Mouse (Mus musculus) hindbrain, embryonic 16.5 days (tissue): ENCODE measurements around the gene Slc25a28. TPM values are rescaled to one million over a fixed set of nuclear protein-coding genes. Genes with fewer than 3 reads are reported as not detected.

Experiments used
- ATAC-seq: fragments of 200-750 bp; cut with Nextera tagmentation; 2 replicates; pipeline ENCODE4 v1.8.0; 2017; ENCODE audit warnings: moderate TSS enrichment, moderate library complexity
- H3K27ac ChIP-seq: fragments of 300-500 bp; sonication (generic); 2 replicates; pipeline ENCODE4 v1.5.1; 2014; ENCODE audit warnings: low read depth, mild to moderate bottlenecking, control low read depth, low read length, moderate library complexity
- H3K27me3 ChIP-seq: fragments of 300-500 bp; sonication (generic); replicated peaks from 2 replicates; pipeline ENCODE4 v1.6.1; 2014; ENCODE audit warnings: low read length; ENCODE audit not compliant: control insufficient read depth, insufficient read depth
- H3K36me3 ChIP-seq: fragments of 300-500 bp; sonication (generic); 2 replicates; pipeline ENCODE4 v1.6.1; 2014; ENCODE audit warnings: mild to moderate bottlenecking, low read length, moderate library complexity, mixed read lengths; ENCODE audit not compliant: control insufficient read depth, insufficient read depth
- H3K4me1 ChIP-seq: fragments of 300-500 bp; sonication (generic); 2 replicates; pipeline ENCODE4 v1.6.1; 2014; ENCODE audit warnings: low read depth, low read length; ENCODE audit not compliant: control insufficient read depth, insufficient read depth
- H3K4me2 ChIP-seq: fragments of 300-500 bp; sonication (generic); 2 replicates; pipeline ENCODE4 v1.6.1; 2014; ENCODE audit warnings: mild to moderate bottlenecking, low read length, control low read depth, moderate library complexity
- H3K4me3 ChIP-seq: fragments of 300-500 bp; sonication (generic); 2 replicates; pipeline ENCODE4 v1.5.1; 2014; ENCODE audit warnings: mild to moderate bottlenecking, low read length, control low read depth, moderate library complexity
- H3K9ac ChIP-seq: fragments of 300-500 bp; sonication (generic); 2 replicates; pipeline ENCODE4 v1.6.1; 2014; ENCODE audit warnings: low read depth, mild to moderate bottlenecking, control low read depth, low read length, moderate library complexity
- H3K9me3 ChIP-seq: fragments of 300-500 bp; sonication (generic); 2 replicates; pipeline ENCODE4 v1.6.1; 2014; ENCODE audit warnings: mild to moderate bottlenecking, low read length, moderate library complexity; ENCODE audit not compliant: control insufficient read depth
- WGBS: fragments of 180-500 bp; shearing (Covaris S2); extraction: QIAGEN DNeasy Blood & Tissue Kit; methylation state at CpG from one replicate; pipeline ENCODE4 v1.1.7; 2014; 5-methylcytosine and 5-hydroxymethylcytosine counted together
- polyA plus RNA-seq: library from polyadenylated mRNA; unstranded; fragments of >200 nt; fragmentation: Nextera tagmentation; extraction: Ambion mirVana; gene quantifications from 2 replicates; pipeline ENCODE4 v1.2.1, GENCODE M21; 2015

The Slc25a28 gene
- polyA plus RNA-seq, result 14.6 and 15.2 TPM in 2 replicates

DNA sequence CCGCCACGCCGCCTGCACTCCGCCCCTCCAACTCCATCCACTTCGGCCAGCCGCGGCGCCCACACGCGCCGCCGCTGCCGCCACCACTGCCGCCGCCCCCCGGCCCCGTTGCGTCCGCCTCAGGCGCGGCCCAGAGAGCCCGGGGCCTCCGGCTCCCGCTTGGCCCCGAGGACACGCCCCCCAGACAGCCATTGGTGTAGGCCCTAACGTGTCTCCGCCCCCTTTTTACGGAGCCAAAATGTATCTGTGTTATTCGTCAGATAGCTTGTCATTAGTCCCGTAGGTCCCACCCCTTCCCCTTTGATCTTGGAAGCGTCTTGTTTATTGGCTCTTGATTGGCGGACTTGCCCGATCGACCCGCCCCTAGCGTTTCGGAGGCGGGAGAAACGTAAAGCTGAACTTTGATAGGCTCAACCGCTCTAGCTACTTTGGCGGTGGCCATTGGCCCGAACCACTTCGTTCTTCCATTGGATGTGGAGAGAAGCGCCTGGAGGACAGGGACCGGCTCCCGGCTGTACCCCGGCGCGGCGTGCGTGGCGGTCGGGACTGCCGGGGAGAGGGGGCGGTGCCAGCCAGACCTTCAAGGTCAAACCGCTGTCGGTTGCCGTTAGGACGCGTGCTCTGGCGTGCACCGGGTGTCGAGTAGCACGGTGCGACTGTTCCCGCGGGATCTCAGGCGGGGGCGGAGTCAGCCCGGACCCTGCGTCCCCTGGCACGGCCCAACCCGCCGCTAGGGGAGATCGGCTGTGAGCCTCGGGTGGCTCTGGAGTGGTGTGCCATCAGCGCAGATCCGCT, at the start of gene Slc25a28:
TSS of gene Slc25a28 (minus strand) at position 152 of the 795 bp plus-strand sequence.
- Histone ChIP-seq H3K9ac (peak within 1 kb of the TSS; percentile 98), H3K36me3 (no peaks in the 10 kb centered on the region), H3K27me3 (no peaks in the 10 kb centered on the region), H3K9me3 (no peaks in the 10 kb centered on the region), H3K4me2 (peak within 1 kb of the TSS; percentile 86), H3K4me3 (peak within 1 kb of the TSS; percentile 99), H3K27ac (peak within 1 kb of the TSS; percentile 98), H3K4me1 (peaks cover 17% of the 10 kb centered on the region)
- under 1% methylated on average over 58 of the region's 79 CpGs for WGBS
- peak; percentile 97 for ATAC-seq

DNA sequence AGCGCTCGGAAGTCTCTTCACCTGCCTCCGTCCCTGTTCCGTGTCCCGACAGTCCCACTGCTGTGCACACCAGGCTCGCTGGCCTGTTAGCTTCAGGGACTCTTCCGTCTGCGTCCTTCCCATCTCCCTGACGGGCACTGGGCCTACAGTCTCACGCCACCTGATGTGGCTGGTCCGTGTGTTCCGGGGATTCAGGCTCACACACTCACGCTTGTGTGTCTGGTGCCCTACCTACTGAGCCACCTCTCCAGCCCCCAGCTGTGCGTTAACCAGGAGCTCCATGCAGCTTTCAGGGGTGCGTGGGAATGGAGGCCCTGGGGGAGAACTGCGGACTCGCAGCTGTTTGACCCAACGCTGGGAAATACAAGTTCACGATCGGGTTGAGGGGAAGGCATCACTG, 49.5 kb upstream of the Slc25a28 start:
- 91% methylated on average over 20 of the region's 20 CpGs for WGBS
- H3K4me3 ChIP-seq, result no peak overlapping the region
- H3K27me3 ChIP-seq, result no peaks in the 10 kb centered on the region
- H3K9ac ChIP-seq, result no peak overlapping the region
- H3K9me3 ChIP-seq, result no peaks in the 10 kb centered on the region
- no peak for ATAC-seq
- H3K27ac ChIP-seq, result no peak overlapping the region
- H3K4me2 ChIP-seq, result no peak overlapping the region
- H3K36me3 ChIP-seq, result peaks cover 24% of the 10 kb centered on the region
- H3K4me1 ChIP-seq, result no peaks in the 10 kb centered on the region

DNA sequence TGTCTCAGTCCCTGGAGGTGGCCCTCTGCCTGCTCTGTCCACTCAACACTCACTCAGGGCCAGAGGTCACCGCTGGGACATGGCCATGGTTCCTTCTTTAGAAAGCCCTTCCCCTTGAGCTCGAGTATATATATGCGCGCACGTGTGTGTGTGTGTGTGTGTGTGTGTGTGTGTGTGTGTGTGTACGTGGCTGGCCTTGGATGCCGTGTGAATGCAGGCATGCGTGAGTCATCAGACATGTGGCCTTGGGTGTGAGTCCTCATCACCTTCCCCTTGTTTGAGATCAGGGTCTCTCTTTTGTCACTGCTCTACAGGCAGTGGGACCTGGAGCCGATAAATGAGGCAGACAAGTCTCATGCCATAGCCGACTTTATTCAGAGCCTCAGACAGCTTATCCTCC, 48.8 kb upstream of the Slc25a28 start:
- no peak for ATAC-seq
- H3K27me3 ChIP-seq, result no peaks in the 10 kb centered on the region
- H3K27ac ChIP-seq, result no peak overlapping the region
- H3K4me2 ChIP-seq, result no peak overlapping the region
- no peaks in the 10 kb centered on the region for H3K9me3 ChIP-seq
- peaks cover 25% of the 10 kb centered on the region for H3K36me3 ChIP-seq
- no peak overlapping the region for H3K4me3 ChIP-seq
- no peaks in the 10 kb centered on the region for H3K4me1 ChIP-seq
- whole genome bisulfite sequencing, result 84% methylated on average over 10 of the region's 10 CpGs
- H3K9ac ChIP-seq, result no peak overlapping the region

DNA sequence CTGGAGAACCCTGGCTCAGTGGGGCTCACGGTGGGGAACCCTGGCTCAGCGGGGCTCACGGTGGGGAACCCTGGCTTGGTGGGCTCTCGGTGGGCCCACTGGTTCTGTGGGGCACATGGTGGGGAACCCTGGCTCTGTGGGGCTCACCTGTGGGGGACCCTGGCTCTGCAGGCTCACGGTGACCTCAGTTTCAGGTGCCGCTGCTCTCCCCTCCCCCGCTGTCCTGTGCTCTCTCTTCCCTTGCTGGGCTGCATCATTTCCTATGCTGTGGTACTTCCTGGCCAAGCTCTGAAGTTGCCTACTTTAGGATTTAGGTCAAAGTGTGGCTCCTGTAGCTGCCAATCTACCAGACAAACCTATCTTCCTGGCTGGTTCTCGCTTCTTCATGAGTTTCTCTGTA, 48.2 kb upstream of the Slc25a28 start:
- no peak for ATAC-seq
- Histone ChIP-seq H3K27me3 (no peaks in the 10 kb centered on the region), H3K4me2 (no peak overlapping the region), H3K4me3 (no peak overlapping the region), H3K27ac (no peak overlapping the region), H3K9me3 (no peaks in the 10 kb centered on the region), H3K36me3 (peaks cover 26% of the 10 kb centered on the region), H3K9ac (no peak overlapping the region), H3K4me1 (no peaks in the 10 kb centered on the region)
- 74% methylated on average over 8 of the region's 8 CpGs for WGBS

DNA sequence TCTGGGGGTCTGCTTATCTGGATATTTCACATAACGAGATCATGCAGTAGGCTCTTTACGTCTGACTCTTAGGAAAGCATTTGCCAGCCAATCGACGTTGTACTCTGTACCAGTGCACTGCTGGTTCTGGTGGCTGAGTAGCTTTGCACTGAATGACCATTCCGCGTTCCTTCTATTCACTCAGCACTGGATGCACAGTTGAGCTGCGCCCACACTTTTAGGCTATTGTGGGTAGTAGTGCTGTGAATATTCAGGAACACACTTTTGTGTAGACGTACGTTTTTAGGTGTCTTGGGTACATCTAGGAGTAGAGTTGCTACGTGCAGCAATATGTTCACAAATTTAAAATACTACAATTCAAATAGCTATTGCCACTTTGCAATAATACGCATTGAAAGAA, 45.4 kb upstream of the Slc25a28 start:
- WGBS, result 93% methylated on average over 11 of the region's 11 CpGs
- Histone ChIP-seq H3K4me1 (no peaks in the 10 kb centered on the region), H3K4me3 (no peak overlapping the region), H3K36me3 (peaks cover 11% of the 10 kb centered on the region; the same call in 1 of the 2 replicates), H3K27me3 (no peaks in the 10 kb centered on the region), H3K9ac (no peak overlapping the region), H3K9me3 (no peaks in the 10 kb centered on the region), H3K4me2 (no peak overlapping the region), H3K27ac (no peak overlapping the region)
- ATAC-seq, result no peak

DNA sequence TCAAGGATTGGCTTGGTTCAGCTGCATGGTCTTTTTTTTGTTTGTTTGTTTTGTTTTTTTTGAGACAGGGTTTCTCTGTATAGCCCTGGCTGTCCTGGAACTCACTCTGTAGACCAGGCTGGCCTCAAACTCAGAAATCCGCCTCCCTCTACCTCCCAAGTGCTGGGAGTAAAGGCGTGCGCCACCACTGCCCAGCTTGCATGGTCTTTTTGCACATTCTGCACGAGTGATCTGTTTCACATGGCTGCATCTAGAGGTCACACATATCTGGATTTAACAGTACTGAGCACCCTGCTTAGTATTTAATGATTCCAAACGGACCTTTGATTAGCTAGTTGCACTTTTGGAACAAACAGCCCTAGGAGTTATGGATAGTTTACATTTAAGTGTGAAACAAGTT, 37.3 kb upstream of the Slc25a28 start:
- 76% methylated on average over 5 of the region's 5 CpGs for WGBS
- Histone ChIP-seq H3K27me3 (no peaks in the 10 kb centered on the region), H3K36me3 (peaks cover 2% of the 10 kb centered on the region; the same call in 1 of the 2 replicates), H3K9me3 (no peaks in the 10 kb centered on the region), H3K9ac (no peak overlapping the region), H3K4me2 (no peak overlapping the region), H3K4me1 (no peaks in the 10 kb centered on the region), H3K4me3 (no peak overlapping the region), H3K27ac (no peak overlapping the region)
- no peak for ATAC-seq

DNA sequence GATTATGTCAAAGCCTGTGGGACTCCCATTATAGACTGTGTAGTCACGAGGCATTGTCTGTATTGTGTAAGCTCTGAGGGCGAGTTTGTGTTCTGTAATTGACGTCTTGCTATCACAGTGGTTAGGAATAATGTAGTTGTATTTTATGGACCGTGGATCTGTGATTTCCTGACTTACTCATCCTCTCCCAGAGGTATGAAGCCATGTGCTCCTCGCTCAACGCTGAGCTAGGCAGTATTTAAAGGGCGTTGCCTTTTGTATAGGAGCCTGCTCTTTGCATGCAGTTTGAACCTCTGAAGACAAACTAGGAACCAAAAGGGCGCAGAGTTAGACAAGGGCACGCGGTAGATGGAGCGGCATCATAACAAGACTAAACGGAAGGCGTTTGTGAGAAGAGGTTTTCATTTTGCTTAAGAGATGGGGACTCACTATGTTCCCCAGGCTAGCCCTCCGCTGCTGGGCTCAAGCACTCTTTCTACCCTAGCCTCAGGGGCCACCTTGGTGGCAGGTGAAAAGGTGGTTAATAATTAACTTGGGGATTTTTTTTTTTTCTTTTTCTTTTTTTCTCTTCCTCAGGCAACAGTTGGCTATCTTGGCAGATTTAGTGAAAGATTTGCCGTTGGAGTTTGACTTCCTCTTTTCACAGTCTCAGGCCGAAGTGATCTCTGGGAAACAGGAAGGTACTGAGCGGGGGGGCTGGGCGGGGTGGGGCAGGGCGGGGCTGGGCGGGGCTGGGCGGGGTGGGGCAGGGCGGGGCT, 36.7 kb upstream of the Slc25a28 start:
- H3K36me3 ChIP-seq, result peaks cover 3% of the 10 kb centered on the region
- ATAC-seq, result no peak
- H3K4me2 ChIP-seq, result no peak overlapping the region

DNA sequence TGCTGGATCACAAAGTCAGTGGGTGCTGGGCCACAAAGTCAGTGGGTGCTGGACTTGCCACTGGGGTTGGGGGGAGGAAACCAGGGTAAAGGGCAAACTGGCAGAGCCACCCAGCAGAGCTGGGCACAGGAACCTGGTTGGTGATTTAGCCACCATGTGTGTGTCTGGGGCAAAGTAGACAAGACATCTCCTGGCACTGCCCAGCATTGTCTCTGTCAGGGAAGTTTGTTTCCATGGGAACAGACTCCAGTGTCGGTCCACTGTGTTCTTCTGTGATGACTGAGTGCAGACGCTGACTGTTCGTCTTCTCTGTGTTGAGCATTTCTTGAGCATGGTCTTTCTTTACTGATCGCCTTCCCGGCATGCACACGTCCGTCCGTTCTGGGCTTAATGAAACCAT, 34.6 kb upstream of the Slc25a28 start:
- ATAC-seq, result no peak; the same call in 1 of the 2 replicates
- Histone ChIP-seq H3K9ac (no peak overlapping the region), H3K36me3 (peaks cover 17% of the 10 kb centered on the region), H3K4me3 (no peak overlapping the region), H3K9me3 (no peaks in the 10 kb centered on the region), H3K4me2 (no peak overlapping the region), H3K27me3 (no peaks in the 10 kb centered on the region), H3K4me1 (no peaks in the 10 kb centered on the region), H3K27ac (no peak overlapping the region)
- 43% methylated on average over 8 of the region's 8 CpGs for WGBS

More for the DNA sequence above, 36.7 kb upstream of the Slc25a28 start:
- H3K9me3 ChIP-seq, result no peaks in the 10 kb centered on the region
- 61% methylated on average over 22 of the region's 22 CpGs for WGBS
- no peak overlapping the region for H3K27ac ChIP-seq
- H3K9ac ChIP-seq, result no peak overlapping the region
- no peaks in the 10 kb centered on the region for H3K4me1 ChIP-seq
- H3K27me3 ChIP-seq, result no peaks in the 10 kb centered on the region
- no peak overlapping the region for H3K4me3 ChIP-seq

DNA sequence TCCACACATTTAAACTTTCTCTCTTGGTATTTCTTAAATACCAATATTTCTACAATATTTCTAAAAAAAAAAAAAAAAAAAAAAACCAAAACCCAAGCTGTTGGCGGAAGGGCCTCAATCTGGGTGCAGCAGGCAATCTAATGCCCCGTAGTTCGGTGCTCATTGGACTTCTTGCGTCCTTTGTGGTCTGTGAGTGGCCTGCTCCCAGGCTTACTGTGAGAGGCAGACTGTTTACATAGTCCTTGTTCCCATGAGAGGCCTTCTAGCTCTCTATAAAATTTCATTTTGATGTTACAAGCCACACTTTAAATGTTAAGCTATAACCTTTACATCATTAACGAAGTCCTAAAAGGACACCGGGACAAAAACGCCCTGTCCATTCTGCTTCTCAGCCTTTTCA, 33.5 kb upstream of the Slc25a28 start:
- H3K4me1 ChIP-seq, result no peaks in the 10 kb centered on the region
- no peak for ATAC-seq
- no peak overlapping the region for H3K9ac ChIP-seq
- no peak overlapping the region for H3K4me3 ChIP-seq
- 93% methylated on average over 7 of the region's 7 CpGs for WGBS
- no peak overlapping the region for H3K4me2 ChIP-seq
- no peak overlapping the region for H3K27ac ChIP-seq
- H3K9me3 ChIP-seq, result no peaks in the 10 kb centered on the region
- H3K36me3 ChIP-seq, result peaks cover 17% of the 10 kb centered on the region
- no peaks in the 10 kb centered on the region for H3K27me3 ChIP-seq
